Mouse (Mus musculus) MEL (cell line): Measurements from ENCODE around the gene Podxl2. TPM values are rescaled to one million over a fixed set of nuclear protein-coding genes. Genes with fewer than 3 reads are reported as not detected.
A peak's percentile ranks its signal among the peaks of the same experiment; 100 is the strongest.

ENCODE experiments used
- DNase-seq: peaks from one replicate; pipeline ENCODE4 v3.0.0; 2011; ENCODE audit warnings: low read depth, low spot score
- H3K27ac ChIP-seq: 2 replicates; pipeline ENCODE4 v1.5.1; 2012; ENCODE audit warnings: low read depth, mild to moderate bottlenecking, control low read depth, low read length, moderate library complexity; ENCODE audit not compliant: control insufficient read depth
- H3K27me3 ChIP-seq, 2 experiments: fragments of 150-350 bp in 1 of 2; sonication (generic) in 1 of 2; 2 replicates each; pipeline ENCODE4 v1.6.1; 2012; ENCODE audit warnings: low read length in 2 of 2, mild to moderate bottlenecking in 2 of 2, improper control_type of control experiment in 1 of 2, moderate library complexity in 1 of 2; ENCODE audit not compliant: insufficient read depth in 2 of 2, control insufficient read depth in 1 of 2
- H3K36me3 ChIP-seq, 2 experiments: 2 replicates each; pipeline ENCODE4 v1.6.1; 2012 to 2014; ENCODE audit warnings: low read length in 2 of 2, improper control_type of control experiment in 1 of 2, inconsistent platforms in 1 of 2, mild to moderate bottlenecking in 1 of 2; ENCODE audit not compliant: insufficient read depth in 2 of 2, control insufficient read depth in 1 of 2
- H3K4me1 ChIP-seq, 2 experiments: fragments of 150-350 bp in 1 of 2; sonication (generic) in 1 of 2; 2 replicates each; pipeline ENCODE4 v1.6.1; 2012; ENCODE audit warnings: low read length in 2 of 2, improper control_type of control experiment in 1 of 2, mild to moderate bottlenecking in 1 of 2; ENCODE audit not compliant: insufficient read depth in 2 of 2, control insufficient read depth in 1 of 2
- H3K4me3 ChIP-seq, 2 experiments: fragments of 150-350 bp in 1 of 2; sonication (generic) in 1 of 2; 2 replicates each; pipeline ENCODE4 v1.5.1; 2012; ENCODE audit warnings: low read depth in 2 of 2, low read length in 2 of 2, mild to moderate bottlenecking in 2 of 2, moderate library complexity in 2 of 2, control low read depth in 1 of 2, improper control_type of control experiment in 1 of 2; ENCODE audit not compliant: control insufficient read depth in 1 of 2, insufficient read depth in 1 of 2
- H3K79me2 ChIP-seq: 2 replicates; pipeline ENCODE4 v1.6.1; 2012; ENCODE audit warnings: mild to moderate bottlenecking, low read length, moderate library complexity; ENCODE audit not compliant: control insufficient read depth, poor library complexity, insufficient read depth
- H3K9ac ChIP-seq: 2 replicates; pipeline ENCODE4 v1.6.1; 2012; ENCODE audit warnings: low read depth, mild to moderate bottlenecking, control low read depth, low read length, moderate library complexity; ENCODE audit not compliant: control insufficient read depth, poor library complexity, severe bottlenecking
- H3K9me3 ChIP-seq: fragments of 150-350 bp; sonication (generic); replicated peaks from 2 replicates; pipeline ENCODE4 v1.6.1; 2012; ENCODE audit warnings: mild to moderate bottlenecking, low read length, improper control_type of control experiment, moderate library complexity; ENCODE audit not compliant: insufficient read depth
- CTCF ChIP-seq, 3 experiments: IDR thresholded peaks in 2 of 3; conservative IDR thresholded peaks in 1 of 3; 2 replicates each; pipeline ENCODE4 v1.5.1; 2011 to 2012; ENCODE audit warnings: low read length in 3 of 3, low read depth in 2 of 3, mild to moderate bottlenecking in 2 of 3, improper control_type of control experiment in 1 of 3, inconsistent platforms in 1 of 3, mixed read lengths in 1 of 3, moderate library complexity in 1 of 3; ENCODE audit not compliant: control insufficient read depth in 1 of 3, insufficient read depth in 1 of 3, poor library complexity in 1 of 3, severe bottlenecking in 1 of 3
- E2F4 ChIP-seq: IDR thresholded peaks from 2 replicates; pipeline ENCODE4 v1.6.1; 2011; ENCODE audit warnings: low read depth, low read length, improper control_type of control experiment, borderline replicate concordance
- EP300 ChIP-seq, 2 experiments: IDR thresholded peaks; 2 replicates each; pipeline ENCODE4 v1.6.1; 2011; ENCODE audit warnings: improper control_type of control experiment in 2 of 2, low read length in 2 of 2, low read depth in 1 of 2, mild to moderate bottlenecking in 1 of 2
- ETS1 ChIP-seq: IDR thresholded peaks from 2 replicates; pipeline ENCODE4 v1.6.1; 2012; ENCODE audit warnings: low read depth, mild to moderate bottlenecking, inconsistent platforms, low read length, improper control_type of control experiment, moderate library complexity
- GABPA ChIP-seq: IDR thresholded peaks from 2 replicates; pipeline ENCODE4 v1.6.1; 2012; ENCODE audit warnings: low read depth, mild to moderate bottlenecking, inconsistent platforms, low read length, improper control_type of control experiment, moderate library complexity
- HCFC1 ChIP-seq: IDR thresholded peaks from 2 replicates; pipeline ENCODE4 v1.6.1; 2012; ENCODE audit warnings: low read depth, mild to moderate bottlenecking, inconsistent platforms, low read length, improper control_type of control experiment, moderate library complexity
- JUND ChIP-seq: IDR thresholded peaks from 2 replicates; pipeline ENCODE4 v1.6.1; 2011; ENCODE audit warnings: low read depth, mild to moderate bottlenecking, improper control_type of control experiment, low read length
- MAFK ChIP-seq: IDR thresholded peaks from 2 replicates; pipeline ENCODE4 v1.6.1; 2011; ENCODE audit warnings: low read depth, mild to moderate bottlenecking, low read length, improper control_type of control experiment, borderline replicate concordance
- MAX ChIP-seq: IDR thresholded peaks from 2 replicates; pipeline ENCODE4 v1.6.1; 2011; ENCODE audit warnings: low read length, improper control_type of control experiment
- MXI1 ChIP-seq: IDR thresholded peaks from 2 replicates; pipeline ENCODE4 v1.6.1; 2011; ENCODE audit warnings: mild to moderate bottlenecking, low read depth, low read length, improper control_type of control experiment
- MYC ChIP-seq: IDR thresholded peaks from 2 replicates; pipeline ENCODE4 v1.6.1; 2011; ENCODE audit warnings: low read depth, mild to moderate bottlenecking, low read length, improper control_type of control experiment, moderate library complexity
- NELFE ChIP-seq: IDR thresholded peaks from 2 replicates; pipeline ENCODE4 v1.6.1; 2011; ENCODE audit warnings: low read depth, low read length, improper control_type of control experiment
- NRF1 ChIP-seq: IDR thresholded peaks from 2 replicates; pipeline ENCODE4 v1.6.1; 2014; ENCODE audit warnings: low read depth, mild to moderate bottlenecking, inconsistent platforms, low read length, improper control_type of control experiment, moderate library complexity; ENCODE audit not compliant: poor library complexity, insufficient read depth, severe bottlenecking
- POLR2A ChIP-seq, 2 experiments: IDR thresholded peaks; 2 replicates each; pipeline ENCODE4 v1.6.1; 2011 to 2012; ENCODE audit warnings: low read length in 2 of 2, mild to moderate bottlenecking in 2 of 2, control low read depth in 1 of 2, improper control_type of control experiment in 1 of 2, low read depth in 1 of 2, moderate library complexity in 1 of 2; ENCODE audit not compliant: control insufficient read depth in 1 of 2, insufficient read depth in 1 of 2, poor library complexity in 1 of 2
- RAD21 ChIP-seq: IDR thresholded peaks from 2 replicates; pipeline ENCODE4 v1.6.1; 2011; ENCODE audit warnings: mild to moderate bottlenecking, low read depth, low read length, improper control_type of control experiment
- SIN3A ChIP-seq: IDR thresholded peaks from 2 replicates; pipeline ENCODE4 v1.6.1; 2012; ENCODE audit warnings: low read length, improper control_type of control experiment, inconsistent platforms
- SMC3 ChIP-seq: IDR thresholded peaks from 2 replicates; pipeline ENCODE4 v1.6.1; 2011; ENCODE audit warnings: low read depth, low read length, improper control_type of control experiment
- UBTF ChIP-seq: IDR thresholded peaks from 2 replicates; pipeline ENCODE4 v1.6.1; 2012; ENCODE audit warnings: low read depth, mild to moderate bottlenecking, inconsistent platforms, low read length, improper control_type of control experiment, moderate library complexity, borderline replicate concordance; ENCODE audit not compliant: insufficient read depth
- USF1 ChIP-seq: IDR thresholded peaks from 2 replicates; pipeline ENCODE4 v1.6.1; 2014; ENCODE audit warnings: low read depth, mild to moderate bottlenecking, inconsistent platforms, low read length, improper control_type of control experiment, moderate library complexity
- ZC3H11A ChIP-seq: IDR thresholded peaks from 2 replicates; pipeline ENCODE4 v1.6.1; 2012; ENCODE audit warnings: low read depth, mild to moderate bottlenecking, inconsistent platforms, low read length, improper control_type of control experiment
- ZMIZ1 ChIP-seq: IDR thresholded peaks from 2 replicates; pipeline ENCODE4 v1.6.1; 2012; ENCODE audit warnings: low read depth, mild to moderate bottlenecking, inconsistent platforms, low read length, improper control_type of control experiment, moderate library complexity
- polyA plus RNA-seq, 2 experiments: library from polyadenylated mRNA; stranded (reverse) in 1 of 2; unstranded in 1 of 2; fragments of >175 nt in 1 of 2; fragments of >200 nt in 1 of 2; gene quantifications; 2 replicates each; pipeline versions ENCODE4 v1.2.1 to v1.2.4; 2012; ENCODE audit warnings: low replicate concordance in 2 of 2, low read depth in 1 of 2; ENCODE audit not compliant: insufficient read length in 2 of 2, insufficient read depth in 1 of 2, missing spikeins in 1 of 2
- total RNA-seq: library from RNA; depleted of rRNA; stranded (reverse); fragments of 300-350 nt; gene quantifications from 2 replicates; pipeline ENCODE4 v1.2.3, GENCODE M21; 2012

Podxl2 gene
- total and polyA plus RNA-seq, 3 experiments, result 0.10 TPM; not detected in 2

- no peaks in the 10 kb centered on the region for H3K9me3 ChIP-seq
- TF ChIP-seq ETS1, result no peak
- TF ChIP-seq RAD21, result no peak
- TF ChIP-seq JUND, result no peak
- TF ChIP-seq MYC, result no peak
- no peak for TF ChIP-seq NELFE
- TF ChIP-seq EP300 (IDR thresholded peaks at IDR 0.05; ENCODE audit: low read depth in 1 of 2, low read length in 2 of 2), result no peak
- no peak for TF ChIP-seq UBTF
- H3K27ac ChIP-seq, result no peak overlapping the region
- no peaks in the 10 kb centered on the region for H3K4me1 ChIP-seq
- no peaks in the 10 kb centered on the region for H3K79me2 ChIP-seq
- H3K27me3 ChIP-seq, result peaks cover 9 to 29% of the 10 kb centered on the region in 2 experiments
- no peak for DNase-seq
- H3K4me3 ChIP-seq, result no peak overlapping the region
- no peaks in the 10 kb centered on the region for H3K36me3 ChIP-seq
- no peak overlapping the region for H3K9ac ChIP-seq
Measured at GRCm38 (mm10) chr6:88857830-88858229, 17.0 kb downstream of the Podxl2 start.

GRCm38 (mm10) chr6:88857249-88857648 lies 17.6 kb downstream of the Podxl2 start:
- no peak for DNase-seq
- Histone ChIP-seq H3K79me2 (no peaks in the 10 kb centered on the region), H3K4me1 (no peaks in the 10 kb centered on the region), H3K9me3 (no peaks in the 10 kb centered on the region), H3K36me3 (no peaks in the 10 kb centered on the region), H3K27me3 (peaks cover 13 to 31% of the 10 kb centered on the region in 2 experiments), H3K9ac (no peak overlapping the region), H3K27ac (no peak overlapping the region), H3K4me3 (no peak overlapping the region)
- TF ChIP-seq MXI1, result no peak
- TF ChIP-seq MAFK, result no peak
- TF ChIP-seq HCFC1, result no peak
- no peak for TF ChIP-seq GABPA
- no peak for TF ChIP-seq SMC3
- no peak for TF ChIP-seq RAD21
- no peak for TF ChIP-seq CTCF (IDR thresholded peaks at IDR 0.05 in 2 of 3, conservative IDR thresholded peaks at IDR 0.05 in 1 of 3; ENCODE audit: control insufficient read depth in 1 of 3, insufficient read depth in 1 of 3, low read depth in 2 of 3, low read length in 3 of 3, poor library complexity in 1 of 3, severe bottlenecking in 1 of 3)
- no peak for TF ChIP-seq E2F4
- no peak for TF ChIP-seq MAX
- TF ChIP-seq SIN3A, result no peak

GRCm38 (mm10) chr6:88855636-88856035 lies 19.2 kb downstream of the Podxl2 start:
- Histone ChIP-seq H3K4me1 (no peaks in the 10 kb centered on the region), H3K9ac (no peak overlapping the region), H3K27me3 (peaks cover 15 to 35% of the 10 kb centered on the region in 2 experiments), H3K79me2 (no peaks in the 10 kb centered on the region), H3K27ac (no peak overlapping the region), H3K36me3 (no peaks in the 10 kb centered on the region), H3K9me3 (no peaks in the 10 kb centered on the region), H3K4me3 (no peak overlapping the region)
- no peak for TF ChIP-seq USF1
- peak; percentile 85 for TF ChIP-seq SMC3
- peak; percentile 54 to 88 (median 59) for TF ChIP-seq CTCF (IDR thresholded peaks at IDR 0.05 in 2 of 3, conservative IDR thresholded peaks at IDR 0.05 in 1 of 3; ENCODE audit: control insufficient read depth in 1 of 3, insufficient read depth in 1 of 3, low read depth in 2 of 3, low read length in 3 of 3, poor library complexity in 1 of 3, severe bottlenecking in 1 of 3)
- no peak for TF ChIP-seq NRF1
- TF ChIP-seq MXI1, result no peak
- no peak for TF ChIP-seq POLR2A (IDR thresholded peaks at IDR 0.05; ENCODE audit: control insufficient read depth in 1 of 2, insufficient read depth in 1 of 2, low read depth in 1 of 2, low read length in 2 of 2, poor library complexity in 1 of 2)
- TF ChIP-seq ZC3H11A, result peak; percentile 75
- peak; percentile 82 for TF ChIP-seq RAD21
- no peak for TF ChIP-seq ZMIZ1
- peak; percentile 80 for DNase-seq
